Mouse (Mus musculus) liver, embryonic 13.5 days (tissue): ENCODE data around the gene Tstd1. TPM values are rescaled to one million over a fixed set of nuclear protein-coding genes. Genes with fewer than 3 reads are reported as not detected.

ENCODE experiments used
- ATAC-seq: fragments of 200-750 bp; cut with Nextera tagmentation; 2 replicates; pipeline ENCODE4 v1.8.0; 2017; ENCODE audit warnings: low read depth, mild to moderate bottlenecking, moderate number of reproducible peaks, moderate library complexity
- DNase-seq: peaks from one replicate; pipeline ENCODE4 v3.0.0; 2022
- H3K27ac ChIP-seq: fragments of 300-500 bp; sonication (generic); 2 replicates; pipeline ENCODE4 v1.5.1; 2015; ENCODE audit warnings: moderate library complexity, mild to moderate bottlenecking, inconsistent platforms
- H3K27me3 ChIP-seq: fragments of 300-500 bp; sonication (generic); 2 replicates; pipeline ENCODE4 v1.6.1; 2015; ENCODE audit warnings: mild to moderate bottlenecking, inconsistent platforms
- H3K36me3 ChIP-seq: fragments of 300-500 bp; sonication (generic); 2 replicates; pipeline ENCODE4 v1.6.1; 2015; ENCODE audit warnings: mild to moderate bottlenecking, inconsistent platforms
- H3K4me1 ChIP-seq: fragments of 300-500 bp; sonication (generic); replicated peaks from 2 replicates; pipeline ENCODE4 v1.6.1; 2015; ENCODE audit warnings: inconsistent platforms
- H3K4me2 ChIP-seq: fragments of 300-500 bp; sonication (generic); 2 replicates; pipeline ENCODE4 v1.6.1; 2015; ENCODE audit warnings: inconsistent platforms, mild to moderate bottlenecking, moderate library complexity
- H3K4me3 ChIP-seq: fragments of 300-500 bp; sonication (generic); replicated peaks from 2 replicates; pipeline ENCODE4 v1.5.1; 2015; ENCODE audit warnings: mild to moderate bottlenecking, inconsistent platforms
- H3K9ac ChIP-seq: fragments of 300-500 bp; sonication (generic); 2 replicates; pipeline ENCODE4 v1.6.1; 2015; ENCODE audit warnings: mild to moderate bottlenecking, inconsistent platforms
- H3K9me3 ChIP-seq: fragments of 300-500 bp; sonication (generic); replicated peaks from 2 replicates; pipeline ENCODE4 v1.6.1; 2016; ENCODE audit warnings: inconsistent platforms
- WGBS: fragments of 180-500 bp; shearing (Covaris S2); methylation state at CpG from one replicate; pipeline ENCODE4 v1.1.7; 2015; ENCODE audit not compliant: insufficient replicate concordance; 5-methylcytosine and 5-hydroxymethylcytosine counted together
- polyA plus RNA-seq: library from polyadenylated mRNA; unstranded; fragments of >200 nt; fragmentation: Nextera tagmentation; extraction: Ambion mirVana; gene quantifications from 2 replicates; pipeline ENCODE4 v1.2.1, GENCODE M21; 2015

Gene Tstd1
- polyA plus RNA-seq: 1.3 and 1.6 TPM in 2 replicates

GRCm38 (mm10) chr1:171418660-171419059, at the start of gene Tstd1:
Gene Tstd1 (plus strand): TSS chr1:171418872.
- ATAC-seq (no peak), DNase-seq (no peak)
- Histone ChIP-seq H3K9me3 (no peaks in the 10 kb centered on the region), H3K36me3 (peaks cover 51% of the 10 kb centered on the region), H3K9ac (no peak within 1 kb of the TSS), H3K27me3 (no peaks in the 10 kb centered on the region), H3K4me3 (no peak within 1 kb of the TSS), H3K4me2 (no peak within 1 kb of the TSS), H3K27ac (no peak within 1 kb of the TSS), H3K4me1 (peaks cover 13% of the 10 kb centered on the region)
- WGBS: 88% methylated on average over 5 of the region's 5 CpGs

GRCm38 (mm10) chr1:171369845-171370556, 48.7 kb upstream of the Tstd1 start, which contains the start of gene Nectin4:
Gene Nectin4 (plus strand): TSS chr1:171370099.
- no peak for DNase-seq
- 49% methylated on average over 20 of the region's 20 CpGs for WGBS
- no peak within 1 kb of the TSS for H3K4me3 ChIP-seq

GRCm38 (mm10) chr1:171372880-171373279, 45.8 kb upstream of the Tstd1 start:
- Histone ChIP-seq H3K27ac (no peak overlapping the region), H3K9me3 (no peaks in the 10 kb centered on the region), H3K4me2 (no peak overlapping the region), H3K27me3 (peaks cover 14% of the 10 kb centered on the region), H3K4me3 (no peak overlapping the region), H3K36me3 (no peaks in the 10 kb centered on the region), H3K9ac (no peak overlapping the region), H3K4me1 (peaks cover 15% of the 10 kb centered on the region)
- WGBS: 52% methylated on average over 3 of the region's 3 CpGs
- DNase-seq (no peak), ATAC-seq (no peak)

More at GRCm38 (mm10) chr1:171369845-171370556, 48.7 kb upstream of the Tstd1 start, which contains the start of gene Nectin4:
- H3K27ac ChIP-seq: no peak within 1 kb of the TSS
- peaks cover 14% of the 10 kb centered on the region for H3K27me3 ChIP-seq
- ATAC-seq: no peak
- peak within 1 kb of the TSS; percentile 19; the same call in 1 of the 2 replicates for H3K4me2 ChIP-seq
- H3K9ac ChIP-seq: no peak within 1 kb of the TSS; the same call in 1 of the 2 replicates
- H3K9me3 ChIP-seq: no peaks in the 10 kb centered on the region
- H3K4me1 ChIP-seq: peaks cover 9% of the 10 kb centered on the region
- no peaks in the 10 kb centered on the region for H3K36me3 ChIP-seq

- Histone ChIP-seq H3K4me2 (no peak overlapping the region), H3K27me3 (peaks cover 17% of the 10 kb centered on the region), H3K27ac (no peak overlapping the region), H3K9ac (no peak overlapping the region), H3K4me3 (no peak overlapping the region), H3K4me1 (peaks cover 15% of the 10 kb centered on the region), H3K9me3 (no peaks in the 10 kb centered on the region), H3K36me3 (no peaks in the 10 kb centered on the region)
- WGBS: 2% methylated on average over 4 of the region's 4 CpGs
- no peak for ATAC-seq
- no peak for DNase-seq
Measured at GRCm38 (mm10) chr1:171373946-171374345, 44.7 kb upstream of the Tstd1 start.

GRCm38 (mm10) chr1:171375646-171376097, 43.0 kb upstream of the Tstd1 start:
- peaks cover 29% of the 10 kb centered on the region for H3K27me3 ChIP-seq
- no peak overlapping the region for H3K27ac ChIP-seq
- peaks cover 23% of the 10 kb centered on the region for H3K4me1 ChIP-seq
- H3K4me2 ChIP-seq: no peak overlapping the region
- ATAC-seq (peak; percentile 40; the same call in 1 of the 2 replicates), DNase-seq (no peak)
- 39% methylated on average over 9 of the region's 9 CpGs for WGBS
- no peak overlapping the region for H3K9ac ChIP-seq
- no peaks in the 10 kb centered on the region for H3K9me3 ChIP-seq
- H3K36me3 ChIP-seq: no peaks in the 10 kb centered on the region
- H3K4me3 ChIP-seq: no peak overlapping the region

- H3K27ac ChIP-seq: no peak overlapping the region
- WGBS: 63% methylated on average over 6 of the region's 6 CpGs
- ATAC-seq: no peak
Measured at GRCm38 (mm10) chr1:171378298-171378697, 40.4 kb upstream of the Tstd1 start.

GRCm38 (mm10) chr1:171379935-171380599, 38.6 kb upstream of the Tstd1 start:
- no peaks in the 10 kb centered on the region for H3K9me3 ChIP-seq
- 6% methylated on average over 31 of the region's 31 CpGs for WGBS
- H3K27me3 ChIP-seq: peaks cover 32% of the 10 kb centered on the region
- no peak overlapping the region for H3K4me3 ChIP-seq
- H3K36me3 ChIP-seq: no peaks in the 10 kb centered on the region
- H3K27ac ChIP-seq: no peak overlapping the region
- DNase-seq (peak; percentile 56), ATAC-seq (peak; percentile 67)
- H3K4me1 ChIP-seq: peaks cover 14% of the 10 kb centered on the region
- no peak overlapping the region for H3K9ac ChIP-seq
- H3K4me2 ChIP-seq: peak overlapping the region; percentile 44

More at GRCm38 (mm10) chr1:171378298-171378697, 40.4 kb upstream of the Tstd1 start:
- H3K27me3 ChIP-seq: peaks cover 32% of the 10 kb centered on the region
- H3K9me3 ChIP-seq: no peaks in the 10 kb centered on the region
- H3K9ac ChIP-seq: no peak overlapping the region
- H3K36me3 ChIP-seq: no peaks in the 10 kb centered on the region
- no peak for DNase-seq
- peaks cover 23% of the 10 kb centered on the region for H3K4me1 ChIP-seq
- H3K4me2 ChIP-seq: no peak overlapping the region
- no peak overlapping the region for H3K4me3 ChIP-seq

- Histone ChIP-seq H3K9me3 (no peaks in the 10 kb centered on the region), H3K4me1 (peaks cover 8% of the 10 kb centered on the region), H3K4me2 (no peak overlapping the region), H3K27ac (no peak overlapping the region), H3K9ac (no peak overlapping the region), H3K27me3 (peaks cover 32% of the 10 kb centered on the region), H3K4me3 (no peak overlapping the region), H3K36me3 (no peaks in the 10 kb centered on the region)
- DNase-seq (no peak), ATAC-seq (no peak)
- WGBS: 69% methylated on average over 11 of the region's 11 CpGs
Measured at GRCm38 (mm10) chr1:171382096-171382620, 36.5 kb upstream of the Tstd1 start.

- Histone ChIP-seq H3K9me3 (no peaks in the 10 kb centered on the region), H3K4me1 (peaks cover 15% of the 10 kb centered on the region), H3K4me2 (no peak overlapping the region), H3K4me3 (no peak overlapping the region), H3K36me3 (no peaks in the 10 kb centered on the region), H3K27me3 (peaks cover 26% of the 10 kb centered on the region), H3K27ac (no peak overlapping the region), H3K9ac (no peak overlapping the region)
- ATAC-seq (no peak), DNase-seq (no peak)
- WGBS: 59% methylated on average over 9 of the region's 9 CpGs
Measured at GRCm38 (mm10) chr1:171384361-171384760, 34.3 kb upstream of the Tstd1 start.

- Histone ChIP-seq H3K27ac (no peak overlapping the region), H3K36me3 (no peaks in the 10 kb centered on the region), H3K9ac (no peak overlapping the region), H3K4me2 (no peak overlapping the region), H3K9me3 (no peaks in the 10 kb centered on the region), H3K27me3 (peaks cover 18% of the 10 kb centered on the region), H3K4me3 (no peak overlapping the region), H3K4me1 (peaks cover 16% of the 10 kb centered on the region)
- no peak for ATAC-seq
- WGBS: 60% methylated on average over 9 of the region's 9 CpGs
- no peak for DNase-seq
Measured at GRCm38 (mm10) chr1:171385171-171385570, 33.5 kb upstream of the Tstd1 start.

- no peaks in the 10 kb centered on the region for H3K36me3 ChIP-seq
- H3K27me3 ChIP-seq: peaks cover 8% of the 10 kb centered on the region; the same call in 1 of the 2 replicates
- H3K9ac ChIP-seq: no peak overlapping the region
- H3K4me2 ChIP-seq: no peak overlapping the region
- DNase-seq: no peak
- peaks cover 18% of the 10 kb centered on the region for H3K4me1 ChIP-seq
- H3K4me3 ChIP-seq: no peak overlapping the region
- no peaks in the 10 kb centered on the region for H3K9me3 ChIP-seq
- WGBS: 39% methylated on average over 6 of the region's 6 CpGs
- no peak for ATAC-seq
- H3K27ac ChIP-seq: no peak overlapping the region
Measured at GRCm38 (mm10) chr1:171387099-171387498, 31.6 kb upstream of the Tstd1 start.
